Mouse (Mus musculus) C2C12 (cell line): ENCODE data around the gene Osbpl3. TPM values are rescaled to one million over a fixed set of nuclear protein-coding genes. Genes with fewer than 3 reads are reported as not detected.

Source experiments
- H3K27me3 ChIP-seq: one replicate; pipeline ENCODE4 v1.6.1; 2011; ENCODE audit not compliant: control insufficient read depth, insufficient read depth, insufficient read length
- H3K36me3 ChIP-seq: one replicate; pipeline ENCODE4 v1.6.1; 2011; ENCODE audit not compliant: control insufficient read depth, insufficient read depth
- H3K4me3 ChIP-seq: one replicate; pipeline ENCODE4 v1.5.1; 2011; ENCODE audit warnings: mild to moderate bottlenecking, control low read depth; ENCODE audit not compliant: poor library complexity, insufficient read depth, severe bottlenecking
- H3K79me2 ChIP-seq: one replicate; pipeline ENCODE4 v1.6.1; 2011; ENCODE audit not compliant: control insufficient read depth, insufficient read depth
- H3K79me3 ChIP-seq: one replicate; pipeline ENCODE4 v1.6.1; 2011; ENCODE audit warnings: low read depth, control low read depth
- H3ac ChIP-seq: one replicate; pipeline ENCODE3; 2011; ENCODE audit warnings: low read depth; ENCODE audit not compliant: control insufficient read depth, insufficient read length
- CEBPB ChIP-seq: IDR thresholded peaks from one replicate; pipeline ENCODE4 v1.6.1; 2011; ENCODE audit warnings: low read depth, mild to moderate bottlenecking, control low read depth, moderate library complexity
- CTCF ChIP-seq: IDR thresholded peaks from one replicate; pipeline ENCODE4 v1.5.1; 2011; ENCODE audit not compliant: control insufficient read depth, insufficient read depth, insufficient read length
- FOSL1 ChIP-seq: IDR thresholded peaks from one replicate; pipeline ENCODE4 v1.8.0; 2011; ENCODE audit warnings: mild to moderate bottlenecking, low read length; ENCODE audit not compliant: poor library complexity, insufficient read depth, severe bottlenecking
- MAX ChIP-seq: IDR thresholded peaks from one replicate; pipeline ENCODE4 v1.6.1; 2011; ENCODE audit warnings: mild to moderate bottlenecking, control low read depth
- MYOD1 ChIP-seq: IDR thresholded peaks from one replicate; pipeline ENCODE4 v1.6.1; 2011; ENCODE audit warnings: low read depth; ENCODE audit not compliant: control insufficient read depth, insufficient read length
- MYOG ChIP-seq: IDR thresholded peaks from one replicate; pipeline ENCODE4 v1.6.1; 2011; ENCODE audit not compliant: control insufficient read depth, insufficient read length; ENCODE audit errors: extremely low read depth
- USF1 ChIP-seq: IDR thresholded peaks from one replicate; pipeline ENCODE4 v1.6.1; 2011; ENCODE audit warnings: low read depth, mild to moderate bottlenecking, control low read depth, moderate library complexity
- polyA plus RNA-seq: library from polyadenylated mRNA; unstranded; fragments of >200 nt; fragmentation: generic; extraction: Trizol; gene quantifications from one replicate; pipeline ENCODE4 v1.2.1, GENCODE M21; 2012; ENCODE audit warnings: missing spikeins

Gene Osbpl3
- polyA plus RNA-seq, 1 experiment: 17.6 TPM

DNA sequence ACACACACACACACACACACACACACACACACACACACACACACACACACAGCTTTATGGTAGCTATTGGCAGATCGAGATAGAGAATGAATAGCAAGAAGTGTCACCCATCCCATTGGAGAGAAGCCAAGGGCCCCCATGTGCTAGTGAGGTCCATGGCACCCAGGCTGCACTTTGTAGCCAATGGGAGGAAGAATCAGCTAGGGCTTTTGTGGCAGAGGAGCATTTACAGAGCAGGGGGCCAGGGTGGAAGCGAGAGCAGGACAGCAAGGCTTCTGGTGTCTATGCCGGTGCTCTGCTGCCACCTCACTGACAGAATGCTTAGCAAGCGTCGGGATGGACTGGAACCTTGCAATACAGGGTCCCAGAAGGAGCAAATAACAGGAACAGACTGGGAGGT, 200.6 kb downstream of the Osbpl3 start:
- no peak overlapping the region for H3K4me3 ChIP-seq
- H3ac ChIP-seq: peak overlapping the region; percentile 68
- peaks cover 72% of the 10 kb centered on the region for H3K79me3 ChIP-seq
- peaks cover 86% of the 10 kb centered on the region for H3K79me2 ChIP-seq
- H3K27me3 ChIP-seq: no peaks in the 10 kb centered on the region
- peaks cover 15% of the 10 kb centered on the region for H3K36me3 ChIP-seq
- no peak for TF ChIP-seq USF1
- no peak for TF ChIP-seq MYOD1
- no peak for TF ChIP-seq CEBPB
- no peak for TF ChIP-seq MAX
- TF ChIP-seq FOSL1: no peak

DNA sequence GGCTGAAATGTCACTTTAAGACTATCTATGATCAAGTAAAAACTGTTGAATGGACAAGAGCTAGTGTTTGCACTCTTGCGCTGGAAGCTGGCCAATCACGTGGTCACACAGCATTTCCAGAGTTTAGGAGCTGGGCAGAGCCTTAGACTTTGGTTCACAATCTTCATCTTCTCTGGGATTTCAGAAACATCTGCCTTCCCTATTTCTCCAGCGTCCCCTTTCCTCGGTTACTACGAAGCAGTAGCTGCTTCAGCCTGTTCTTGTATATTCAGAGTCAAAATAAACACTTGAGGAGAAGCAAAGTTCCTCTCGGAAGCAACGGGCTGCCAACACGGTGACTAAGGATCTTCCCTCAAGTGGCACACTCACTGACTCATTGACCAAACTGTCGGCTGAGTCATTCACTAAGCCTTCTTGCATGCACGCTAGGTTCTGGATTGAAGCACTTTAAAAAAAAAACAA, 201.2 kb downstream of the Osbpl3 start:
- Histone ChIP-seq H3K4me3 (no peak overlapping the region), H3K79me3 (peaks cover 66% of the 10 kb centered on the region), H3K79me2 (peaks cover 86% of the 10 kb centered on the region), H3K27me3 (no peaks in the 10 kb centered on the region), H3ac (peak overlapping the region; percentile 59), H3K36me3 (peaks cover 20% of the 10 kb centered on the region)
- peak; percentile 99 for TF ChIP-seq FOSL1
- peak; percentile 90 for TF ChIP-seq USF1
- no peak for TF ChIP-seq MYOG
- no peak for TF ChIP-seq CTCF
- TF ChIP-seq MYOD1: peak; percentile 37
- peak; percentile 59 for TF ChIP-seq MAX
- peak; percentile 8 for TF ChIP-seq CEBPB

- no peak for TF ChIP-seq USF1
- H3K36me3 ChIP-seq: peaks cover 38% of the 10 kb centered on the region
- H3K79me3 ChIP-seq: peaks cover 53% of the 10 kb centered on the region
- H3K79me2 ChIP-seq: peaks cover 85% of the 10 kb centered on the region
- no peaks in the 10 kb centered on the region for H3K27me3 ChIP-seq
- no peak overlapping the region for H3K4me3 ChIP-seq
- no peak overlapping the region for H3ac ChIP-seq
Measured at GRCm38 (mm10) chr6:50252690-50253089, 203.3 kb downstream of the Osbpl3 start.

GRCm38 (mm10) chr6:50247791-50248190, 208.2 kb downstream of the Osbpl3 start:
- peaks cover 27% of the 10 kb centered on the region for H3K79me3 ChIP-seq
- H3K4me3 ChIP-seq: no peak overlapping the region
- no peak overlapping the region for H3ac ChIP-seq
- H3K79me2 ChIP-seq: peaks cover 56% of the 10 kb centered on the region
- H3K27me3 ChIP-seq: no peaks in the 10 kb centered on the region
- peaks cover 56% of the 10 kb centered on the region for H3K36me3 ChIP-seq
- no peak for TF ChIP-seq MYOD1
- no peak for TF ChIP-seq MAX
- TF ChIP-seq CEBPB: no peak

- Histone ChIP-seq H3K79me2 (peaks cover 51% of the 10 kb centered on the region), H3K79me3 (peaks cover 22% of the 10 kb centered on the region), H3K36me3 (peaks cover 56% of the 10 kb centered on the region), H3K27me3 (no peaks in the 10 kb centered on the region), H3ac (no peak overlapping the region), H3K4me3 (no peak overlapping the region)
- TF ChIP-seq CTCF (no peak), FOSL1 (no peak), MAX (no peak), CEBPB (no peak), MYOG (no peak), USF1 (no peak), MYOD1 (no peak)
Measured at GRCm38 (mm10) chr6:50247356-50247755, 208.6 kb downstream of the Osbpl3 start.

- no peak for TF ChIP-seq CTCF
- no peak for TF ChIP-seq MYOD1
- no peak for TF ChIP-seq USF1
- no peak for TF ChIP-seq MYOG
- TF ChIP-seq FOSL1: no peak
- TF ChIP-seq CEBPB: no peak
- TF ChIP-seq MAX: no peak
Measured at GRCm38 (mm10) chr6:50244967-50245366, 211.0 kb downstream of the Osbpl3 start.

More at GRCm38 (mm10) chr6:50244967-50245366, 211.0 kb downstream of the Osbpl3 start:
- Histone ChIP-seq H3ac (no peak overlapping the region), H3K36me3 (peaks cover 48% of the 10 kb centered on the region), H3K79me2 (peaks cover 27% of the 10 kb centered on the region), H3K27me3 (no peaks in the 10 kb centered on the region), H3K4me3 (no peak overlapping the region), H3K79me3 (peaks cover 6% of the 10 kb centered on the region)
